Mouse (Mus musculus): ENCODE results near the gene Zbtb3. TPM values are rescaled to one million over a fixed set of nuclear protein-coding genes. Genes with fewer than 3 reads are reported as not detected.
A peak's percentile ranks its signal among the peaks of the same experiment; 100 is the strongest.

Zbtb3 gene
- polyA plus RNA-seq, 1 experiment from 2014 or later: 2.3 TPM

- H3K9ac ChIP-seq (ENCODE audit: low read length): no peak overlapping the region
- no peak overlapping the region for H3K4me3 ChIP-seq (ENCODE audit: low read depth, low read length)
- no peak for TF ChIP-seq CTCF (IDR thresholded peaks at IDR 0.05; ENCODE audit: low read depth)
- TF ChIP-seq EP300 (optimal IDR thresholded peaks at IDR 0.05): no peak
- H3K27me3 ChIP-seq (ENCODE audit: control insufficient read depth, insufficient read depth, low read length): no peaks in the 10 kb centered on the region
- H3K4me2 ChIP-seq (replicated peaks; ENCODE audit: low read depth): no peak overlapping the region
- WGBS: 56% methylated on average over 5 of the region's 5 CpGs
- no peaks in the 10 kb centered on the region; the same call in 1 of the 2 replicates for H3K4me1 ChIP-seq (replicated peaks; ENCODE audit: control insufficient read depth, insufficient read depth)
- DNase-seq (ENCODE audit: low spot score) (no peak), ATAC-seq (ENCODE audit: low FRiP score, low TSS enrichment) (no peak)
- H3K27ac ChIP-seq (replicated peaks): no peak overlapping the region
- H3K9me3 ChIP-seq (ENCODE audit: control insufficient read depth, low read length): no peaks in the 10 kb centered on the region
- peaks cover 13% of the 10 kb centered on the region for H3K36me3 ChIP-seq (ENCODE audit: control insufficient read depth, insufficient read depth, low read length)
Observed at GRCm38 (mm10) chr19:8848356-8848755, 46.0 kb downstream of the Zbtb3 start.

- H3K4me3 ChIP-seq (ENCODE audit: low read depth, low read length): no peak within 1 kb of the TSS
- TF ChIP-seq CTCF (IDR thresholded peaks at IDR 0.05; ENCODE audit: low read depth): peak; percentile 27
- TF ChIP-seq EP300 (optimal IDR thresholded peaks at IDR 0.05): no peak
- peaks cover 13% of the 10 kb centered on the region for H3K36me3 ChIP-seq (ENCODE audit: control insufficient read depth, insufficient read depth, low read length)
- H3K27me3 ChIP-seq (ENCODE audit: control insufficient read depth, insufficient read depth, low read length): no peaks in the 10 kb centered on the region
- H3K27ac ChIP-seq (replicated peaks): peak within 1 kb of the TSS; percentile 61
- 16% methylated on average over 7 of the region's 7 CpGs for WGBS
- no peaks in the 10 kb centered on the region; the same call in 1 of the 2 replicates for H3K4me1 ChIP-seq (replicated peaks; ENCODE audit: control insufficient read depth, insufficient read depth)
- H3K4me2 ChIP-seq (replicated peaks; ENCODE audit: low read depth): peak within 1 kb of the TSS; percentile 14; the same call in 1 of the 2 replicates
- DNase-seq (ENCODE audit: low spot score) (peak; percentile 46), ATAC-seq (ENCODE audit: low FRiP score, low TSS enrichment) (peak; percentile 88)
- peak within 1 kb of the TSS; percentile 35; the same call in 1 of the 2 replicates for H3K9ac ChIP-seq (ENCODE audit: low read length)
- no peaks in the 10 kb centered on the region for H3K9me3 ChIP-seq (ENCODE audit: control insufficient read depth, low read length)
Observed at GRCm38 (mm10) chr19:8850402-8850901, 48.1 kb downstream of the Zbtb3 start, which contains the start of gene Lrrn4cl. Gene Lrrn4cl (plus strand): TSS chr19:8850768.

- peak; percentile 52 for DNase-seq (ENCODE audit: low spot score)
- no peaks in the 10 kb centered on the region for H3K27me3 ChIP-seq (ENCODE audit: control insufficient read depth, insufficient read depth, low read length)
- no peak overlapping the region for H3K4me3 ChIP-seq (ENCODE audit: low read depth, low read length)
- TF ChIP-seq EP300 (optimal IDR thresholded peaks at IDR 0.05): no peak
- peak; percentile 34; the same call in 1 of the 2 replicates for TF ChIP-seq CTCF (IDR thresholded peaks at IDR 0.05; ENCODE audit: low read depth)
- H3K9ac ChIP-seq (ENCODE audit: low read length): no peak overlapping the region
- peak; percentile 34; the same call in 1 of the 2 replicates for ATAC-seq (ENCODE audit: low FRiP score, low TSS enrichment)
- no peaks in the 10 kb centered on the region; the same call in 1 of the 2 replicates for H3K4me1 ChIP-seq (replicated peaks; ENCODE audit: control insufficient read depth, insufficient read depth)
- WGBS: 44% methylated on average over 7 of the region's 7 CpGs
- H3K36me3 ChIP-seq (ENCODE audit: control insufficient read depth, insufficient read depth, low read length): peaks cover 7% of the 10 kb centered on the region
- H3K4me2 ChIP-seq (replicated peaks; ENCODE audit: low read depth): no peak overlapping the region
- H3K9me3 ChIP-seq (ENCODE audit: control insufficient read depth, low read length): no peaks in the 10 kb centered on the region
- H3K27ac ChIP-seq (replicated peaks): no peak overlapping the region
Observed at GRCm38 (mm10) chr19:8851639-8852038, 49.3 kb downstream of the Zbtb3 start.

- no peak overlapping the region for H3K4me3 ChIP-seq (ENCODE audit: low read depth, low read length)
Observed at GRCm38 (mm10) chr19:8852236-8852928, 50.0 kb downstream of the Zbtb3 start.

GRCm38 (mm10) chr19:8853117-8853516 lies 50.8 kb downstream of the Zbtb3 start:
- Histone ChIP-seq H3K27me3 (ENCODE audit: control insufficient read depth, insufficient read depth, low read length) (no peaks in the 10 kb centered on the region), H3K4me2 (replicated peaks; ENCODE audit: low read depth) (no peak overlapping the region), H3K4me3 (ENCODE audit: low read depth, low read length) (no peak overlapping the region), H3K9ac (ENCODE audit: low read length) (no peak overlapping the region), H3K27ac (replicated peaks) (no peak overlapping the region), H3K36me3 (ENCODE audit: control insufficient read depth, insufficient read depth, low read length) (no peaks in the 10 kb centered on the region), H3K4me1 (replicated peaks; ENCODE audit: control insufficient read depth, insufficient read depth) (no peaks in the 10 kb centered on the region; the same call in 1 of the 2 replicates), H3K9me3 (ENCODE audit: control insufficient read depth, low read length) (no peaks in the 10 kb centered on the region)
- ATAC-seq (ENCODE audit: low FRiP score, low TSS enrichment) (no peak), DNase-seq (ENCODE audit: low spot score) (no peak)
- no peak for TF ChIP-seq CTCF (IDR thresholded peaks at IDR 0.05; ENCODE audit: low read depth)
- TF ChIP-seq EP300 (optimal IDR thresholded peaks at IDR 0.05): no peak
- WGBS: 83% methylated on average over 3 of the region's 3 CpGs

More at GRCm38 (mm10) chr19:8852236-8852928, 50.0 kb downstream of the Zbtb3 start:
- 47% methylated on average over 10 of the region's 10 CpGs for whole genome bisulfite sequencing
- no peaks in the 10 kb centered on the region; the same call in 1 of the 2 replicates for H3K4me1 ChIP-seq (replicated peaks; ENCODE audit: control insufficient read depth, insufficient read depth)
- no peak overlapping the region for H3K4me2 ChIP-seq (replicated peaks; ENCODE audit: low read depth)
- no peak overlapping the region for H3K9ac ChIP-seq (ENCODE audit: low read length)
- no peak; the same call in 1 of the 2 replicates for ATAC-seq (ENCODE audit: low FRiP score, low TSS enrichment)
- H3K27ac ChIP-seq (replicated peaks): no peak overlapping the region
- no peaks in the 10 kb centered on the region for H3K27me3 ChIP-seq (ENCODE audit: control insufficient read depth, insufficient read depth, low read length)
- no peaks in the 10 kb centered on the region for H3K9me3 ChIP-seq (ENCODE audit: control insufficient read depth, low read length)
- no peak for DNase-seq (ENCODE audit: low spot score)
- TF ChIP-seq EP300 (optimal IDR thresholded peaks at IDR 0.05): no peak
- TF ChIP-seq CTCF (IDR thresholded peaks at IDR 0.05; ENCODE audit: low read depth): no peak
- H3K36me3 ChIP-seq (ENCODE audit: control insufficient read depth, insufficient read depth, low read length): peaks cover 2% of the 10 kb centered on the region

Other genes with a start within 250 kb of the Zbtb3 start
- gene Slc22a8, start 211.3 kb upstream of the Zbtb3 start, polyA plus RNA-seq (2015; fragmentation: Nextera tagmentation; extraction: Ambion mirVana): 0.06 TPM in 1 of 2 replicates, not detected in the other
- gene Slc22a6, start 184.5 kb upstream of the Zbtb3 start, polyA plus RNA-seq (2015; fragmentation: Nextera tagmentation; extraction: Ambion mirVana): not detected in 2 replicates
- 1.4 and 1.8 TPM in 2 replicates for gene Chrm1, start 138.8 kb upstream of the Zbtb3 start, polyA plus RNA-seq (2015; fragmentation: Nextera tagmentation; extraction: Ambion mirVana)
- 82.5 and 87.0 TPM in 2 replicates for gene Slc3a2, start 79.2 kb upstream of the Zbtb3 start, polyA plus RNA-seq (2015; fragmentation: Nextera tagmentation; extraction: Ambion mirVana)
- gene Wdr74, start 66.7 kb upstream of the Zbtb3 start, polyA plus RNA-seq (2015; fragmentation: Nextera tagmentation; extraction: Ambion mirVana): 55.6 and 55.7 TPM in 2 replicates
- gene 1700092M07Rik, start 61.8 kb upstream of the Zbtb3 start, polyA plus RNA-seq (2015; fragmentation: Nextera tagmentation; extraction: Ambion mirVana): 0.59 and 0.62 TPM in 2 replicates
- gene Stx5a, start 61.1 kb upstream of the Zbtb3 start, polyA plus RNA-seq (2015; fragmentation: Nextera tagmentation; extraction: Ambion mirVana): 81.9 and 82.2 TPM in 2 replicates
- 57.5 and 61.6 TPM in 2 replicates for gene Nxf1, start 45.5 kb upstream of the Zbtb3 start, polyA plus RNA-seq (2015; fragmentation: Nextera tagmentation; extraction: Ambion mirVana)
- gene Tmem223, start 31.6 kb upstream of the Zbtb3 start, polyA plus RNA-seq (2015; fragmentation: Nextera tagmentation; extraction: Ambion mirVana): 114 and 117 TPM in 2 replicates
- gene Tmem179b, start 28.1 kb upstream of the Zbtb3 start, polyA plus RNA-seq (2015; fragmentation: Nextera tagmentation; extraction: Ambion mirVana): 95.2 and 98.4 TPM in 2 replicates
- 9.7 and 10.5 TPM in 2 replicates for gene Taf6l, start 16.1 kb upstream of the Zbtb3 start, polyA plus RNA-seq (2015; fragmentation: Nextera tagmentation; extraction: Ambion mirVana)
- gene Polr2g, start 4.0 kb upstream of the Zbtb3 start, polyA plus RNA-seq (2015; fragmentation: Nextera tagmentation; extraction: Ambion mirVana): 103 and 108 TPM in 2 replicates
- 20.8 and 23.1 TPM in 2 replicates for gene Ttc9c, start 16.8 kb downstream of the Zbtb3 start, polyA plus RNA-seq (2015; fragmentation: Nextera tagmentation; extraction: Ambion mirVana)
- gene Hnrnpul2, start 17.5 kb downstream of the Zbtb3 start, polyA plus RNA-seq (2015; fragmentation: Nextera tagmentation; extraction: Ambion mirVana): 3.6 and 3.9 TPM in 2 replicates
- gene AC129217.1, start 27.2 kb downstream of the Zbtb3 start, polyA plus RNA-seq (2015; fragmentation: Nextera tagmentation; extraction: Ambion mirVana): not detected in 2 replicates
- 75.9 and 79.4 TPM in 2 replicates for gene Bscl2, start 34.9 kb downstream of the Zbtb3 start, polyA plus RNA-seq (2015; fragmentation: Nextera tagmentation; extraction: Ambion mirVana)
- gene Gng3, start 36.6 kb downstream of the Zbtb3 start, polyA plus RNA-seq (2015; fragmentation: Nextera tagmentation; extraction: Ambion mirVana): 7.7 and 8.6 TPM in 2 replicates
- gene Lrrn4cl, start 48.2 kb downstream of the Zbtb3 start, polyA plus RNA-seq (2015; fragmentation: Nextera tagmentation; extraction: Ambion mirVana): 2.3 and 2.6 TPM in 2 replicates
- gene Ubxn1, start 68.9 kb downstream of the Zbtb3 start, polyA plus RNA-seq (2015; fragmentation: Nextera tagmentation; extraction: Ambion mirVana): 195 TPM in 2 replicates
- gene Uqcc3, start 78.4 kb downstream of the Zbtb3 start, polyA plus RNA-seq (2015; fragmentation: Nextera tagmentation; extraction: Ambion mirVana): 81.2 and 85.2 TPM in 2 replicates
- 47.2 and 47.8 TPM in 2 replicates for gene Lbhd1, start 81.2 kb downstream of the Zbtb3 start, polyA plus RNA-seq (2015; fragmentation: Nextera tagmentation; extraction: Ambion mirVana)
- gene Gm49403, start 81.4 kb downstream of the Zbtb3 start, polyA plus RNA-seq (2015; fragmentation: Nextera tagmentation; extraction: Ambion mirVana): not detected in 2 replicates
- 48.2 and 49.9 TPM in 2 replicates for gene 1810009A15Rik, start 86.3 kb downstream of the Zbtb3 start, polyA plus RNA-seq (2015; fragmentation: Nextera tagmentation; extraction: Ambion mirVana)
- gene Gm49416, start 86.4 kb downstream of the Zbtb3 start, polyA plus RNA-seq (2015; fragmentation: Nextera tagmentation; extraction: Ambion mirVana): not detected in 2 replicates
- 19.1 and 19.5 TPM in 2 replicates for gene Ints5, start 90.5 kb downstream of the Zbtb3 start, polyA plus RNA-seq (2015; fragmentation: Nextera tagmentation; extraction: Ambion mirVana)
- gene Ganab, start 95.5 kb downstream of the Zbtb3 start, polyA plus RNA-seq (2015; fragmentation: Nextera tagmentation; extraction: Ambion mirVana): 32.3 and 33.3 TPM in 2 replicates
- 24.7 and 26.1 TPM in 2 replicates for gene B3gat3, start 117.8 kb downstream of the Zbtb3 start, polyA plus RNA-seq (2015; fragmentation: Nextera tagmentation; extraction: Ambion mirVana)
- 3.0 and 3.6 TPM in 2 replicates for gene Rom1, start 126.8 kb downstream of the Zbtb3 start, polyA plus RNA-seq (2015; fragmentation: Nextera tagmentation; extraction: Ambion mirVana)
- 24.6 and 26.6 TPM in 2 replicates for gene Eml3, start 127.0 kb downstream of the Zbtb3 start, polyA plus RNA-seq (2015; fragmentation: Nextera tagmentation; extraction: Ambion mirVana)
- 68.0 and 69.3 TPM in 2 replicates for gene Mta2, start 139.3 kb downstream of the Zbtb3 start, polyA plus RNA-seq (2015; fragmentation: Nextera tagmentation; extraction: Ambion mirVana)
- 14.9 and 15.8 TPM in 2 replicates for gene Tut1, start 151.3 kb downstream of the Zbtb3 start, polyA plus RNA-seq (2015; fragmentation: Nextera tagmentation; extraction: Ambion mirVana)
- 240 and 247 TPM in 2 replicates for gene Eef1g, start 164.5 kb downstream of the Zbtb3 start, polyA plus RNA-seq (2015; fragmentation: Nextera tagmentation; extraction: Ambion mirVana)
- 86.6 and 103 TPM in 2 replicates for gene Ahnak, start 186.7 kb downstream of the Zbtb3 start, polyA plus RNA-seq (2015; fragmentation: Nextera tagmentation; extraction: Ambion mirVana)

All from stomach, postnatal 0 days (tissue).